Mouse (Mus musculus) testis, adult 2 months (tissue): ENCODE measurements around the gene Ccnd3.

Source experiments
- CTCF ChIP-seq: fragments of 200-500 bp; IDR thresholded peaks from 2 replicates; pipeline ENCODE4 v1.5.1; 2012; ENCODE audit warnings: low read depth, mild to moderate bottlenecking, inconsistent platforms, low read length, moderate library complexity; ENCODE audit not compliant: control insufficient read depth, insufficient read depth, insufficient replicate concordance
- POLR2A ChIP-seq: fragments of 200-500 bp; IDR thresholded peaks from 2 replicates; pipeline ENCODE4 v1.6.1; 2012; ENCODE audit warnings: low read depth, mild to moderate bottlenecking, inconsistent platforms, low read length, moderate library complexity; ENCODE audit not compliant: control insufficient read depth

DNA sequence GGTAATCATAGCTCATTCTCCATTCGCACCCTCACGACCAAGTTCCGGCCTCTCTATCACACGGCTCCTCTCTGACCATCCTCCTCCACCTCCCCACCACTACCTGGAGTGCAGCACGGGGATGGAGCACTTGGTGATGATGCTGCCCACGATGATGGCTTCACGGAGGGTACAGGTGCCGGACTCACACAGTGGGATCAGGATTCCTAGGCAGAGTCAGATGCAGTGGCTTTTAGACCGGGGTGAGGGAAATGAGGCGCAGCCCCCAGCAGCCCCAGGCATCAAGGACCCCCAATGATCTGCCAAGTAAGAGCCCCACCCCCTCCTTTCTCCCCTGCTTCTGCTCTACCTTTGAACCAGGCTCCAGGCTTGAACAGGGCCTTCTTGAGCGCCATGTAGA lies 97.4 kb downstream of the Ccnd3 start:
- TF ChIP-seq POLR2A = no peak
- TF ChIP-seq CTCF = no peak
